Mouse (Mus musculus) layer of hippocampus, postnatal 36 days (tissue): ENCODE data around the gene Cd209e. TPM values are rescaled to one million over a fixed set of nuclear protein-coding genes. Genes with fewer than 3 reads are reported as not detected.
A peak's percentile ranks its signal among the peaks of the same experiment; 100 is the strongest.
"Not testable (repeated sequence)": the region's sequence is repeated elsewhere in the genome, so short reads cannot be mapped to it uniquely, and the experiment has no call there.

Experiments
- DNase-seq, 2 experiments: peaks; one replicate each; pipeline ENCODE4 v3.0.0; 2022
- total RNA-seq, 2 experiments: library from RNA; stranded (reverse); gene quantifications; 2 replicates each; pipeline ENCODE4 v1.2.3; 2021

The Cd209e gene
- not detected for total RNA-seq

- DNase-seq, result no peak
These were observed at the start of gene Cd209e for GRCm38 (mm10) chr8:3854209-3854608. TSS of gene Cd209e (minus strand) at chr8:3854309.

GRCm38 (mm10) chr8:3878455-3878854, 24.3 kb upstream of the Cd209e start, which contains the start of gene Cd209d:
TSS of gene Cd209d (minus strand) at chr8:3878555.
- no peak for DNase-seq

GRCm38 (mm10) chr8:3876121-3876520, 22.0 kb upstream of the Cd209e start:
- DNase-seq, result no peak

GRCm38 (mm10) chr8:3862736-3863135, 8.6 kb upstream of the Cd209e start:
- DNase-seq, result not testable (repeated sequence)

- DNase-seq, result peak; percentile 0 to 15
These were observed 51.0 kb downstream of the Cd209e start for GRCm38 (mm10) chr8:3803091-3803490.

Other genes with a start within 250 kb of the Cd209e start
- 10 to 100 TPM; 35.6 to 37.6 TPM for gene Xab2, start 233.0 kb downstream of the Cd209e start, total RNA-seq
- gene Pet100, start 232.8 kb downstream of the Cd209e start, total RNA-seq, result 10 to 100 TPM; 84.7 to 95.6 TPM
- gene Pcp2, start 228.8 kb downstream of the Cd209e start, total RNA-seq, result 1 to 10 TPM; 1.1 to 1.9 TPM
- 10 to 100 TPM; 36.3 to 47.1 TPM for gene Stxbp2, start 223.4 kb downstream of the Cd209e start, total RNA-seq
- gene Retn, start 198.5 kb downstream of the Cd209e start, total RNA-seq, result 1 to 10 TPM in 1 of 2 experiments, under 1 TPM in 1; 0.46 to 1.5 TPM
- gene Mcemp1, start 188.6 kb downstream of the Cd209e start, total RNA-seq, result under 1 TPM in 1 of 2 experiments, not detected in 1; 0.30 TPM
- 10 to 100 TPM; 18.8 to 26.5 TPM for gene Fcor, start 181.9 kb downstream of the Cd209e start, total RNA-seq
- 10 to 100 TPM; 26.8 to 31.6 TPM for gene Trappc5, start 178.0 kb downstream of the Cd209e start, total RNA-seq
- not detected for gene Fcer2a, start 160.1 kb downstream of the Cd209e start, total RNA-seq
- gene Clec4g, start 133.7 kb downstream of the Cd209e start, total RNA-seq, result not detected
- not detected for gene Cd209a, start 105.3 kb downstream of the Cd209e start, total RNA-seq
- not detected for gene Cd209d, start 24.2 kb upstream of the Cd209e start, total RNA-seq
- gene Cd209b, start 72.5 kb upstream of the Cd209e start, total RNA-seq, result under 1 TPM; 0.55 to 0.66 TPM
- under 1 TPM; 0.22 to 0.38 TPM for gene Cd209c, start 100.4 kb upstream of the Cd209e start, total RNA-seq